Mouse (Mus musculus) left cerebral cortex, adult 9 months (tissue): Measurements from ENCODE around the gene Tsacc.
A peak's percentile ranks its signal among the peaks of the same experiment; 100 is the strongest.
"Not testable (repeated sequence)": the region's sequence is repeated elsewhere in the genome, so short reads cannot be mapped to it uniquely, and the experiment has no call there.

Experiments
- DNase-seq, 2 experiments: peaks; one replicate each; pipeline ENCODE4 v3.0.0; 2022; ENCODE audit warnings: low spot score in 2 of 2

Tsacc gene

GRCm38 (mm10) chr3:88284815-88285564 lies 11.8 kb downstream of the Tsacc start:
- not testable (repeated sequence) for DNase-seq

- DNase-seq = not testable (repeated sequence)
Measured at GRCm38 (mm10) chr3:88281141-88281916, 15.5 kb downstream of the Tsacc start.

GRCm38 (mm10) chr3:88280035-88280434 lies 16.8 kb downstream of the Tsacc start:
- DNase-seq = no peak

GRCm38 (mm10) chr3:88276529-88277143 lies 20.2 kb downstream of the Tsacc start:
- peak in 1 of 2 experiments; percentile 46 for DNase-seq

GRCm38 (mm10) chr3:88276121-88276520 lies 20.7 kb downstream of the Tsacc start:
- DNase-seq = no peak

- DNase-seq = no peak
Measured at GRCm38 (mm10) chr3:88274002-88274401, 22.8 kb downstream of the Tsacc start.

GRCm38 (mm10) chr3:88271859-88272258 lies 24.9 kb downstream of the Tsacc start:
- DNase-seq = no peak

- DNase-seq = not testable (repeated sequence)
Measured at GRCm38 (mm10) chr3:88271298-88271697, 25.5 kb downstream of the Tsacc start.

- no peak for DNase-seq
Measured at GRCm38 (mm10) chr3:88268991-88269390, 27.8 kb downstream of the Tsacc start.

GRCm38 (mm10) chr3:88268014-88268413 lies 28.8 kb downstream of the Tsacc start:
- DNase-seq = not testable (repeated sequence)

- DNase-seq = no peak
Measured at GRCm38 (mm10) chr3:88262346-88262745, 34.5 kb downstream of the Tsacc start.

- DNase-seq = no peak
Measured at GRCm38 (mm10) chr3:88256382-88256781, 40.4 kb downstream of the Tsacc start.

GRCm38 (mm10) chr3:88255950-88256349 lies 40.8 kb downstream of the Tsacc start:
- DNase-seq = no peak

GRCm38 (mm10) chr3:88254268-88254926 lies 42.4 kb downstream of the Tsacc start, which contains the start of gene Rhbg:
Gene Rhbg, minus strand, starts transcription at chr3:88254709.
- DNase-seq = no peak

GRCm38 (mm10) chr3:88252739-88253138 lies 44.1 kb downstream of the Tsacc start:
- DNase-seq = no peak

GRCm38 (mm10) chr3:88248406-88248805 lies 48.4 kb downstream of the Tsacc start:
- no peak for DNase-seq

GRCm38 (mm10) chr3:88247666-88248065 lies 49.1 kb downstream of the Tsacc start:
- DNase-seq = no peak

- DNase-seq = no peak
Measured at GRCm38 (mm10) chr3:88245811-88246210, 51.0 kb downstream of the Tsacc start.

- DNase-seq = no peak
Measured at GRCm38 (mm10) chr3:88244071-88244470, 52.7 kb downstream of the Tsacc start.

GRCm38 (mm10) chr3:88242531-88242930 lies 54.3 kb downstream of the Tsacc start:
- peak in 1 of 2 experiments; percentile 87 for DNase-seq

GRCm38 (mm10) chr3:88241045-88241786 lies 55.6 kb downstream of the Tsacc start:
- DNase-seq = no peak
